Mouse (Mus musculus) testis, adult 2 months (tissue): ENCODE data around the gene Rab20. TPM values are rescaled to one million over a fixed set of nuclear protein-coding genes. Genes with fewer than 3 reads are reported as not detected.

Experiments
- H3K27ac ChIP-seq: fragments of 200-500 bp; 2 replicates; pipeline ENCODE4 v1.5.1; 2012; ENCODE audit warnings: low read depth, low read length; ENCODE audit not compliant: control insufficient read depth, insufficient read depth
- H3K27me3 ChIP-seq: fragments of 200-500 bp; 2 replicates; pipeline ENCODE4 v1.6.1; 2012; ENCODE audit warnings: mild to moderate bottlenecking, low read length, moderate library complexity; ENCODE audit not compliant: control insufficient read depth, insufficient read depth
- H3K36me3 ChIP-seq: fragments of 200-500 bp; 2 replicates; pipeline ENCODE4 v1.6.1; 2012; ENCODE audit warnings: mild to moderate bottlenecking, low read length; ENCODE audit not compliant: control insufficient read depth, insufficient read depth
- H3K4me1 ChIP-seq: fragments of 200-500 bp; 2 replicates; pipeline ENCODE4 v1.6.1; 2012; ENCODE audit warnings: low read length; ENCODE audit not compliant: control insufficient read depth, insufficient read depth
- H3K4me3 ChIP-seq: fragments of 200-500 bp; 2 replicates; pipeline ENCODE4 v1.5.1; 2012; ENCODE audit warnings: low read depth, mild to moderate bottlenecking, low read length, moderate library complexity, mixed read lengths; ENCODE audit not compliant: control insufficient read depth
- CTCF ChIP-seq: fragments of 200-500 bp; IDR thresholded peaks from 2 replicates; pipeline ENCODE4 v1.5.1; 2012; ENCODE audit warnings: low read depth, mild to moderate bottlenecking, inconsistent platforms, low read length, moderate library complexity; ENCODE audit not compliant: control insufficient read depth, insufficient read depth, insufficient replicate concordance
- POLR2A ChIP-seq: fragments of 200-500 bp; IDR thresholded peaks from 2 replicates; pipeline ENCODE4 v1.6.1; 2012; ENCODE audit warnings: low read depth, mild to moderate bottlenecking, inconsistent platforms, low read length, moderate library complexity; ENCODE audit not compliant: control insufficient read depth
- polyA plus RNA-seq: library from polyadenylated mRNA; depleted of rRNA; stranded (reverse); fragments of >200 nt; gene quantifications from 2 replicates; pipeline ENCODE4 v1.2.3, GENCODE M21; 2012

The Rab20 gene
- polyA plus RNA-seq, 1 experiment: 22.8 TPM

DNA sequence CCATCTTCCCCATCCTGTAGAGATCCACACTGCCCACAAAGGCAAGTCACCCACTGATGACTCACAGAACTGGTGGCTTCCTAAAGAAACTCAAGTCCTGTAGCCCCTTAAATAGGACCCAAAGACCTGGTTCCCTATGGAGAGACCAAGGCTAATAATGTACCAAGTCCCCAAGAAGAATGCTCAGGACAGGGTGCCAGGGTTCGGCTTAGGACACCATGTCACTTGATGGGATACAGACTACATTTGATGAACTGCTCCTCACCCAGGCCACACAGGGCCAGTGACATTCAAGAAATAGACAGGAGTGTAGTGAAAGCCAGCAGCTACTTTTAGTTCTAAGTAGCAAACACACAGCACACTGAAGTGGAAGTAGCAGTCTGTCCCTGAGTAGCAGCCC, 26.4 kb downstream of the Rab20 start:
- TF ChIP-seq CTCF (no peak), POLR2A (no peak)
- Histone ChIP-seq H3K36me3 (no peaks in the 10 kb centered on the region), H3K4me3 (no peak overlapping the region), H3K27me3 (no peaks in the 10 kb centered on the region), H3K27ac (no peak overlapping the region), H3K4me1 (peaks cover 2% of the 10 kb centered on the region; the same call in 1 of the 2 replicates)

DNA sequence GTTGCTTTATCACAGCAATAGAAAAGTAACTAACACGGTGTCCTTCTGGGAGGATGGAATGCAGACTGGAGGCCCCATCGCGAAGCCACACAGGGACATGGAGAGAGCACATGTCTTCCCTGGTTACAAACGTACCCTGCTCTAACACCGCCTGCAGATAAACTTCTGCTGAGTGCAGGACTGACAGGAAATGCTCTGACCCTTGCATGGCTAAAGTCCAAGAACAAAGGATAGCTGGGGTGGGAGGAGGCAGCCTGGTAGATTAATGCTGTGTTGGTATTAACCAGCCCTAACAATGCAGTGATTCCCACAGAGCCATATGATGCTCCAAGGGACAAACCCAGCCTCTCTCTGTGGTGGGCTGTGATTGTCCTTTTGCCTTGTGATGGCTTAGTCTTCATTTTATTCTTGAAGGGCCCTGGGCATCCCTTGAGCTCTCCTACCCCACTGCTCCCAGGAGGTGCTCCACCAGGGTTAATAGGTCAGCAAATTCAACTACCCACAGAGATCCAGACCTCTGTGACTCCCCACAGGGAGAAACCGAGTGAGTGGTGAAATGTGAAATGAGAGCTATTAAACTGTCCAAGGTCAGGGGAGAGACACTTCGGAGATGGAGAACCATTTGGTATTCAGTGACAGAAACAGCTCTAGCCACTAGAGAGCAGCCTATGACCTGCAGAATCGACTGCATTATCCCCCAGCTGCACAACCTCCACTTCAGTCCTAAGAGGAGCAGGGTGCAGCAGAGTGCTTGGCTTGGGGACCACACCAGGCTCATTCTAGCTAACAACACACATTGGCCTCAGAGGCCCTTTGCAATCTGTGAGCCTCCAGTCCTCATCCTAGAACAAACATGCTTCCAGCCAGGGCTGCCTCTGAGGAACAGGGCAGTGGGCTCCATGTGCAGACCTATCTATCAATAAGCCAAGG, 28.1 kb downstream of the Rab20 start:
- H3K27ac ChIP-seq: peak overlapping the region; percentile 60; the same call in 1 of the 2 replicates
- no peaks in the 10 kb centered on the region for H3K27me3 ChIP-seq
- H3K36me3 ChIP-seq: no peaks in the 10 kb centered on the region
- peaks cover 2% of the 10 kb centered on the region; the same call in 1 of the 2 replicates for H3K4me1 ChIP-seq
- no peak overlapping the region for H3K4me3 ChIP-seq
- TF ChIP-seq CTCF (peak; percentile 40; the same call in 1 of the 2 replicates), POLR2A (no peak)

DNA sequence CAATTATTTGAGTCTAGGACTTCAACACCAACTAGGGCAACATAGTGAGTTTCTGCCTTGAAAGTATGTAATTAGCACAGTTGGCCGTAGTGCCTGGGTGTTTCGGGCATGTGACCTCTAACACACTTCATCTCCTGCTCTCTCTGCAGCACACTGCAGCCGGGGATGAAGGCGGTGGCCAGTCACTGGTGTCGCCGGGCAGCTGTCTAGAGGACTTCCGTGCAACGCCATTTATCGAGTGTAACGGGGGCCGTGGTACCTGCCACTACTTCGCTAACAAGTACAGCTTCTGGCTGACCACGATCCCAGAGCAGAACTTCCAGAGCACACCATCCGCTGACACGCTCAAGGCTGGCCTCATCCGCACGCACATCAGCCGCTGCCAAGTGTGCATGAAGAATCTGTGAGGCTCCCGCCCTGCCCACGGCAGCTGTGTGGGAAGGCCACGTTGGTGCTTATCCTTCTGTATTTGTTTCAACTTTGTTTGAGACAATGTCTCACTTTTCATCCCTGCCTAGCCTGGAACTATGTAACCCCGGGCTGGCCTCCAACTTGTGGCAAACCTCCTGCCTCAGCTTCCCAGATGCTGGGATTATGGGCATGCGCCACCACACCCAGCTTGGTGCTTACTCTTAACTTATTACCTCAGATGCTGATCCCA, 30.5 kb downstream of the Rab20 start:
- no peak overlapping the region for H3K4me3 ChIP-seq
- no peak overlapping the region for H3K27ac ChIP-seq
- no peaks in the 10 kb centered on the region; the same call in 1 of the 2 replicates for H3K4me1 ChIP-seq
- H3K36me3 ChIP-seq: no peaks in the 10 kb centered on the region
- no peaks in the 10 kb centered on the region for H3K27me3 ChIP-seq
- TF ChIP-seq POLR2A: no peak
- TF ChIP-seq CTCF: no peak

DNA sequence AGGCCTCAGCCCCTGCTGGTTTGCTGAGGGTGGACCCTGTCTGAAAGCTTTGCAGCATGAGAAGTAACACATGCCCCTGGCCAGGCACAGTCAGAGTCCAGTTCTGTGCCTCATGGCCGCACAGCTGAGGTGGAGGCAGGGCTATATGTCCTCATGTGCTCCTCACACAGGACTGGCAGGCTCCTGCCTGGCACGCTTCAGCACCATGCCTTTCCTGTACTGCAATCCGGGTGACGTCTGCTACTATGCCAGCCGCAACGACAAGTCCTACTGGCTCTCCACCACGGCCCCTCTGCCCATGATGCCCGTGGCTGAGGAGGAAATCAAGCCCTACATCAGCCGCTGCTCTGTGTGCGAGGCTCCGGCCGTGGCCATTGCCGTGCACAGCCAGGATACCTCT, 32.7 kb downstream of the Rab20 start:
- TF ChIP-seq POLR2A (no peak), CTCF (no peak)
- Histone ChIP-seq H3K27ac (no peak overlapping the region), H3K4me1 (no peaks in the 10 kb centered on the region; the same call in 1 of the 2 replicates), H3K4me3 (no peak overlapping the region), H3K36me3 (no peaks in the 10 kb centered on the region), H3K27me3 (no peaks in the 10 kb centered on the region)

DNA sequence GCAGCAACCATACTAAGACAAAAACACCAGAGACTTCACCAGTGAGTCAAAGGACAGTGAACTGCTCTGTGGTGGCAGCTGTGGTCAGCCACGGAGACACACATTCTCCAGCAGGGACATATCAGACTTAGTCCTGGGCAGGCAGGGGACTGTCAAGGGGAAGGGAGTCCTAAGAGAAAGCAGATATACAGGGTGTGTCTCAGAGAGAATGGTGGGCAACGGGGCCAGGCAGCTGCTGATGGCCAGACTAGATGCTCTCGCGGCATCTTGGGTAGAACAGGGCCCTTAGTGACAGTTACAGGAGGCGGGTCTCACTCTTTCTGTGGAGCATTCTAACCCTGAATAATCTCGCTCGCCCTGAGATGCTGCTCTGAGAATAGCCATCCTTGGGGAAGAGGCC, 34.3 kb downstream of the Rab20 start:
- no peaks in the 10 kb centered on the region for H3K36me3 ChIP-seq
- no peaks in the 10 kb centered on the region; the same call in 1 of the 2 replicates for H3K4me1 ChIP-seq
- no peak overlapping the region for H3K4me3 ChIP-seq
- no peaks in the 10 kb centered on the region for H3K27me3 ChIP-seq
- H3K27ac ChIP-seq: no peak overlapping the region
- TF ChIP-seq CTCF (no peak), POLR2A (no peak)

DNA sequence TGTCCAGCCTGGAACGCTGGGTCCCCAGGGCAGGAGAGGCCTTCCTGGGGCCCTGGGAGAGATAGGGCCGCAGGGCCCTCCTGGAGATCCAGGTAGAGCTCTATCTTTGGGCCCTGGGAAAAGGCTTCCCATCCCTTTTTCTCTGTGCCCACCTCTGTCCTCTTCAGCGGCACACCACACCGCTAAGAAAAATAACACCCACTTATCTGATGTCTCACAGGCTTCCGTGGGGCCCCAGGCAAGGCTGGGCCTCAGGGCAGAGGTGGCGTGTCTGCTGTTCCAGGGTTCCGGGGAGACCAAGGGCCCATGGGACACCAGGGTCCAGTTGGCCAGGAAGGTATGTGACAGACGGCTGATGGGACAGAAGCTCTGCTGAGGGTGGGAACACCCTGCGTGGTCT, 34.9 kb downstream of the Rab20 start:
- H3K36me3 ChIP-seq: no peaks in the 10 kb centered on the region
- H3K27ac ChIP-seq: no peak overlapping the region
- no peak overlapping the region for H3K4me3 ChIP-seq
- no peak for TF ChIP-seq POLR2A
- TF ChIP-seq CTCF: no peak
- H3K27me3 ChIP-seq: no peaks in the 10 kb centered on the region
- H3K4me1 ChIP-seq: no peaks in the 10 kb centered on the region; the same call in 1 of the 2 replicates

DNA sequence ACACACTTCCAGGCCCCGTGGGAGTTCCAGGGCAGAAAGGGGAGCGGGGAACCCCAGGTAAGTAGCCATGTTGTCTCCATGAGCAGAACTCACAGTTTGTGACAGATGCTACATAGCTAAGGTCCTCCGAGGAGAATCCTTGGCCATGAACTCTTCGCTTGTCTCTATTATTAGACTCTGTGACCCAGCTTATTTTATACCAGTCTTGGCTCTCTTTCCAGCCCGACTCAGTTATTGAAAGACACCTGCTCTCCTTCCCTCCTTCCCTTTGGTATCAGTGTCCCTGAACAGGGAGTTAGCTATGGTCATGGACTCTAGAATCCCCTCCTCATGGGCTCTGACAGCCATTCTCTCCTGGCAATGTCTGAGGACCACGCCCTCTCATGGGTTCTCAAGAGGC, 37.2 kb downstream of the Rab20 start:
- Histone ChIP-seq H3K4me3 (no peak overlapping the region), H3K4me1 (no peaks in the 10 kb centered on the region), H3K27me3 (no peaks in the 10 kb centered on the region), H3K36me3 (no peaks in the 10 kb centered on the region), H3K27ac (no peak overlapping the region)
- TF ChIP-seq POLR2A (no peak), CTCF (no peak)
